Mouse (Mus musculus): ENCODE measurements around the gene Gm12169.

- TF ChIP-seq CTCF (IDR thresholded peaks at IDR 0.05; ENCODE audit: borderline replicate concordance, extremely low read depth, insufficient read depth, insufficient read length) (no peak), POLR2A (IDR thresholded peaks at IDR 0.05; ENCODE audit: borderline replicate concordance, extremely low read depth, insufficient read depth, insufficient read length, poor library complexity, severe bottlenecking) (no peak)
Observed at GRCm38 (mm10) chr11:46582741-46583140, 58.7 kb downstream of the Gm12169 start.
